Mouse (Mus musculus): ENCODE results near the gene Prr5l. TPM values are rescaled to one million over a fixed set of nuclear protein-coding genes. Genes with fewer than 3 reads are reported as not detected.

The Prr5l gene
- polyA plus RNA-seq, 1 experiment, result 0.43 TPM

GRCm38 (mm10) chr2:101722370-101723332 is 160.2 kb downstream of the Prr5l start:
- TF ChIP-seq CTCF (IDR thresholded peaks at IDR 0.05; ENCODE audit: control insufficient read depth, insufficient read depth, insufficient read length) (no peak), MAX (IDR thresholded peaks at IDR 0.05) (no peak), MYOG (IDR thresholded peaks at IDR 0.05; ENCODE audit: control insufficient read depth, extremely low read depth, insufficient read length) (no peak), MYOD1 (IDR thresholded peaks at IDR 0.05; ENCODE audit: control insufficient read depth, insufficient read length, low read depth) (no peak), FOSL1 (IDR thresholded peaks at IDR 0.05; ENCODE audit: insufficient read depth, low read length, poor library complexity, severe bottlenecking) (no peak), USF1 (IDR thresholded peaks at IDR 0.05; ENCODE audit: low read depth) (no peak), CEBPB (IDR thresholded peaks at IDR 0.05; ENCODE audit: low read depth) (no peak)
- no peaks in the 10 kb centered on the region for H3K79me2 ChIP-seq (ENCODE audit: control insufficient read depth, insufficient read depth)
- H3K79me3 ChIP-seq (ENCODE audit: low read depth), result no peaks in the 10 kb centered on the region
- no peak overlapping the region for H3ac ChIP-seq (ENCODE audit: control insufficient read depth, insufficient read length, low read depth)
- H3K4me3 ChIP-seq (ENCODE audit: insufficient read depth, poor library complexity, severe bottlenecking), result no peak overlapping the region
- H3K36me3 ChIP-seq (ENCODE audit: control insufficient read depth, insufficient read depth), result no peaks in the 10 kb centered on the region
- no peaks in the 10 kb centered on the region for H3K27me3 ChIP-seq (ENCODE audit: control insufficient read depth, insufficient read depth, insufficient read length)

- no peak overlapping the region for H3ac ChIP-seq (ENCODE audit: control insufficient read depth, insufficient read length, low read depth)
Observed at GRCm38 (mm10) chr2:101721835-101722234, 161.0 kb downstream of the Prr5l start.

GRCm38 (mm10) chr2:101717162-101717561 is 165.7 kb downstream of the Prr5l start:
- Histone ChIP-seq H3K4me3 (ENCODE audit: insufficient read depth, poor library complexity, severe bottlenecking) (no peak overlapping the region), H3K79me2 (ENCODE audit: control insufficient read depth, insufficient read depth) (no peaks in the 10 kb centered on the region), H3K36me3 (ENCODE audit: control insufficient read depth, insufficient read depth) (no peaks in the 10 kb centered on the region), H3K27me3 (ENCODE audit: control insufficient read depth, insufficient read depth, insufficient read length) (no peaks in the 10 kb centered on the region), H3K79me3 (ENCODE audit: low read depth) (no peaks in the 10 kb centered on the region), H3ac (ENCODE audit: control insufficient read depth, insufficient read length, low read depth) (no peak overlapping the region)
- no peak for TF ChIP-seq MYOD1 (IDR thresholded peaks at IDR 0.05; ENCODE audit: control insufficient read depth, insufficient read length, low read depth)
- TF ChIP-seq FOSL1 (IDR thresholded peaks at IDR 0.05; ENCODE audit: insufficient read depth, low read length, poor library complexity, severe bottlenecking), result no peak
- no peak for TF ChIP-seq MYOG (IDR thresholded peaks at IDR 0.05; ENCODE audit: control insufficient read depth, extremely low read depth, insufficient read length)
- no peak for TF ChIP-seq USF1 (IDR thresholded peaks at IDR 0.05; ENCODE audit: low read depth)
- TF ChIP-seq CEBPB (IDR thresholded peaks at IDR 0.05; ENCODE audit: low read depth), result no peak
- no peak for TF ChIP-seq MAX (IDR thresholded peaks at IDR 0.05)
- no peak for TF ChIP-seq CTCF (IDR thresholded peaks at IDR 0.05; ENCODE audit: control insufficient read depth, insufficient read depth, insufficient read length)

More at GRCm38 (mm10) chr2:101721835-101722234, 161.0 kb downstream of the Prr5l start:
- TF ChIP-seq USF1 (IDR thresholded peaks at IDR 0.05; ENCODE audit: low read depth) (no peak), CEBPB (IDR thresholded peaks at IDR 0.05; ENCODE audit: low read depth) (no peak), FOSL1 (IDR thresholded peaks at IDR 0.05; ENCODE audit: insufficient read depth, low read length, poor library complexity, severe bottlenecking) (no peak), MYOD1 (IDR thresholded peaks at IDR 0.05; ENCODE audit: control insufficient read depth, insufficient read length, low read depth) (no peak), MAX (IDR thresholded peaks at IDR 0.05) (no peak), MYOG (IDR thresholded peaks at IDR 0.05; ENCODE audit: control insufficient read depth, extremely low read depth, insufficient read length) (no peak), CTCF (IDR thresholded peaks at IDR 0.05; ENCODE audit: control insufficient read depth, insufficient read depth, insufficient read length) (no peak)
- no peak overlapping the region for H3K4me3 ChIP-seq (ENCODE audit: insufficient read depth, poor library complexity, severe bottlenecking)
- H3K79me2 ChIP-seq (ENCODE audit: control insufficient read depth, insufficient read depth), result no peaks in the 10 kb centered on the region
- no peaks in the 10 kb centered on the region for H3K36me3 ChIP-seq (ENCODE audit: control insufficient read depth, insufficient read depth)
- H3K79me3 ChIP-seq (ENCODE audit: low read depth), result no peaks in the 10 kb centered on the region
- no peaks in the 10 kb centered on the region for H3K27me3 ChIP-seq (ENCODE audit: control insufficient read depth, insufficient read depth, insufficient read length)

- TF ChIP-seq USF1 (IDR thresholded peaks at IDR 0.05; ENCODE audit: low read depth) (no peak), MYOD1 (IDR thresholded peaks at IDR 0.05; ENCODE audit: control insufficient read depth, insufficient read length, low read depth) (no peak), FOSL1 (IDR thresholded peaks at IDR 0.05; ENCODE audit: insufficient read depth, low read length, poor library complexity, severe bottlenecking) (no peak), CTCF (IDR thresholded peaks at IDR 0.05; ENCODE audit: control insufficient read depth, insufficient read depth, insufficient read length) (no peak), CEBPB (IDR thresholded peaks at IDR 0.05; ENCODE audit: low read depth) (no peak), MYOG (IDR thresholded peaks at IDR 0.05; ENCODE audit: control insufficient read depth, extremely low read depth, insufficient read length) (no peak), MAX (IDR thresholded peaks at IDR 0.05) (no peak)
- Histone ChIP-seq H3K4me3 (ENCODE audit: insufficient read depth, poor library complexity, severe bottlenecking) (no peak overlapping the region), H3K79me3 (ENCODE audit: low read depth) (no peaks in the 10 kb centered on the region)
Observed at GRCm38 (mm10) chr2:101715650-101716323, 167.0 kb downstream of the Prr5l start.

GRCm38 (mm10) chr2:101711608-101712007 is 171.2 kb downstream of the Prr5l start:
- Histone ChIP-seq H3K36me3 (ENCODE audit: control insufficient read depth, insufficient read depth) (no peaks in the 10 kb centered on the region), H3K4me3 (ENCODE audit: insufficient read depth, poor library complexity, severe bottlenecking) (no peak overlapping the region), H3K79me2 (ENCODE audit: control insufficient read depth, insufficient read depth) (no peaks in the 10 kb centered on the region), H3K27me3 (ENCODE audit: control insufficient read depth, insufficient read depth, insufficient read length) (peaks cover 6% of the 10 kb centered on the region), H3ac (ENCODE audit: control insufficient read depth, insufficient read length, low read depth) (no peak overlapping the region), H3K79me3 (ENCODE audit: low read depth) (no peaks in the 10 kb centered on the region)
- TF ChIP-seq MAX (IDR thresholded peaks at IDR 0.05) (no peak), CTCF (IDR thresholded peaks at IDR 0.05; ENCODE audit: control insufficient read depth, insufficient read depth, insufficient read length) (no peak), USF1 (IDR thresholded peaks at IDR 0.05; ENCODE audit: low read depth) (no peak), MYOG (IDR thresholded peaks at IDR 0.05; ENCODE audit: control insufficient read depth, extremely low read depth, insufficient read length) (no peak), MYOD1 (IDR thresholded peaks at IDR 0.05; ENCODE audit: control insufficient read depth, insufficient read length, low read depth) (no peak), FOSL1 (IDR thresholded peaks at IDR 0.05; ENCODE audit: insufficient read depth, low read length, poor library complexity, severe bottlenecking) (no peak), CEBPB (IDR thresholded peaks at IDR 0.05; ENCODE audit: low read depth) (no peak)

More at GRCm38 (mm10) chr2:101715650-101716323, 167.0 kb downstream of the Prr5l start:
- Histone ChIP-seq H3ac (ENCODE audit: control insufficient read depth, insufficient read length, low read depth) (no peak overlapping the region), H3K27me3 (ENCODE audit: control insufficient read depth, insufficient read depth, insufficient read length) (no peaks in the 10 kb centered on the region), H3K36me3 (ENCODE audit: control insufficient read depth, insufficient read depth) (no peaks in the 10 kb centered on the region), H3K79me2 (ENCODE audit: control insufficient read depth, insufficient read depth) (no peaks in the 10 kb centered on the region)
